Mouse (Mus musculus) embryonic facial prominence, embryonic 11.5 days (tissue): ENCODE data around the gene Relb. TPM values are rescaled to one million over a fixed set of nuclear protein-coding genes. Genes with fewer than 3 reads are reported as not detected.

Experiments used
- ATAC-seq: fragments of 200-750 bp; cut with Nextera tagmentation; replicated peaks from 2 replicates; pipeline ENCODE4 v1.8.0; 2017; ENCODE audit warnings: low read depth; ENCODE audit not compliant: insufficient number of reproducible peaks, low FRiP score, low TSS enrichment
- DNase-seq: peaks from one replicate; pipeline ENCODE4 v3.0.0-alpha.2; 2015; ENCODE audit warnings: low spot score
- H3K27ac ChIP-seq: fragments of 300-500 bp; sonication (generic); replicated peaks from 2 replicates; pipeline ENCODE4 v1.5.1; 2014; ENCODE audit warnings: mild to moderate bottlenecking, low read depth, low read length, control low read depth
- H3K27me3 ChIP-seq: fragments of 300-500 bp; sonication (generic); 2 replicates; pipeline ENCODE4 v1.6.1; 2014; ENCODE audit warnings: mild to moderate bottlenecking, low read length, moderate library complexity, mixed read lengths; ENCODE audit not compliant: control insufficient read depth, insufficient read depth
- H3K36me3 ChIP-seq: fragments of 300-500 bp; sonication (generic); replicated peaks from 2 replicates; pipeline ENCODE4 v1.6.1; 2014; ENCODE audit warnings: low read depth, mild to moderate bottlenecking, low read length, moderate library complexity, mixed read lengths; ENCODE audit not compliant: control insufficient read depth, insufficient read depth
- H3K4me1 ChIP-seq: fragments of 300-500 bp; sonication (generic); 2 replicates; pipeline ENCODE4 v1.6.1; 2014; ENCODE audit warnings: low read length, mixed read lengths; ENCODE audit not compliant: control insufficient read depth, insufficient read depth
- H3K4me2 ChIP-seq: fragments of 300-500 bp; sonication (generic); 2 replicates; pipeline ENCODE4 v1.6.1; 2014; ENCODE audit warnings: low read depth, mild to moderate bottlenecking, control low read depth, low read length, moderate library complexity
- H3K4me3 ChIP-seq: fragments of 300-500 bp; sonication (generic); 2 replicates; pipeline ENCODE4 v1.5.1; 2014; ENCODE audit warnings: low read depth, low read length, control low read depth
- H3K9ac ChIP-seq: fragments of 300-500 bp; sonication (generic); replicated peaks from 2 replicates; pipeline ENCODE4 v1.6.1; 2014; ENCODE audit warnings: mild to moderate bottlenecking, control low read depth, low read length
- H3K9me3 ChIP-seq: fragments of 300-500 bp; sonication (generic); replicated peaks from 2 replicates; pipeline ENCODE4 v1.6.1; 2016; ENCODE audit warnings: mild to moderate bottlenecking, low read length, inconsistent platforms, mixed read lengths; ENCODE audit not compliant: control insufficient read depth
- WGBS: fragments of 180-500 bp; shearing (Covaris S2); extraction: QIAGEN DNeasy Blood & Tissue Kit; methylation state at CpG from one replicate; pipeline ENCODE4 v1.1.7; 2014; 5-methylcytosine and 5-hydroxymethylcytosine counted together
- polyA plus RNA-seq: library from polyadenylated mRNA; unstranded; fragments of >200 nt; fragmentation: Nextera tagmentation; extraction: Ambion mirVana; gene quantifications from 2 replicates; pipeline ENCODE4 v1.2.1, GENCODE M21; 2014

Relb gene
- polyA plus RNA-seq, 1 experiment from 2014 or later: 4.3 TPM

DNA sequence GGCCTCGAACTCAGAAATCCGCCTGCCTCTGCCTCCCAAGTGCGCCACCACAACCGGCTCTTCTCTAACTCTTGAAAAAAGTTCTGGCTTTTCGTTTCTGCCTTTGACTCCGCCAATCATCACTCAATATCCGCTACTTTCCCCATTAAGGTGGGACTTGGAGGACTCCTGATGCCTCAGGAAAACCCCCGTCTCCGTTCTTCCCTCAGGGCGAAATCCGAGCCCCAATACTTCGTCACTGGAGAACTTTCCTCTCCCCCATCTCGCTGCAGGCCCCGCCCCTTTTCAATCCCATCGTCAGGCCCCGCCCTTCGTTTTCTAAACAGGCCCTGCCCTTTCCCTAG lies 1.1 kb downstream of the Relb start:
- 15% methylated on average over 17 of the region's 17 CpGs for WGBS

DNA sequence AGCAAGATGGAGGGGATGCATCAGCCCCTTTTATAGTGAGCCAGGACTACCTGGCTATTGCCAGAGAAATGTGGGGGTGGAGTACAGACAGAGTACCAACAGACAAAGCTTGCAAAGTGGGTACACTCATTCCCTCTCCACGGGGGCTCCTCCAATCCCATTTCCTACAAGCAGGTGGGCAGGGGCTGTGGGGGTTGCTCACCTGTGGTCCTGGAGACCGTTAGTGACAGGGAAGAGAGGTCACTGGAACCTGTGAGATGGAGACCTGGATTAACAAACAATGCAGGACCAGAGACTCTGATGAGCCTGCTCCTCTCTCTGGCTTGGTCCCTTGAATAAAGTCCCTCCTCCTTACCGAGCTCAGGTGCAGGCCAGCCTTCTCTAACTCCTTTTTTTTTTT lies 1.5 kb downstream of the Relb start:
- no peaks in the 10 kb centered on the region for H3K36me3 ChIP-seq
- H3K27me3 ChIP-seq: no peaks in the 10 kb centered on the region
- H3K9ac ChIP-seq: no peak overlapping the region
- H3K4me3 ChIP-seq: no peak overlapping the region
- ATAC-seq (no peak), DNase-seq (no peak)
- no peak overlapping the region for H3K4me2 ChIP-seq
- H3K9me3 ChIP-seq: no peaks in the 10 kb centered on the region
- H3K27ac ChIP-seq: no peak overlapping the region
- 62% methylated on average over 3 of the region's 3 CpGs for WGBS
- no peaks in the 10 kb centered on the region for H3K4me1 ChIP-seq

More for the DNA sequence above, 1.1 kb downstream of the Relb start:
- H3K9me3 ChIP-seq: no peaks in the 10 kb centered on the region
- H3K4me1 ChIP-seq: no peaks in the 10 kb centered on the region
- peak overlapping the region; percentile 72 for H3K4me3 ChIP-seq
- peak overlapping the region; percentile 94 for H3K4me2 ChIP-seq
- no peaks in the 10 kb centered on the region for H3K27me3 ChIP-seq
- 0 out of 2 replicates have a peak overlapping the region, but pooled peaks have one; percentile 4 for H3K27ac ChIP-seq
- no peak for ATAC-seq
- no peak overlapping the region for H3K9ac ChIP-seq
- H3K36me3 ChIP-seq: no peaks in the 10 kb centered on the region
- no peak for DNase-seq

DNA sequence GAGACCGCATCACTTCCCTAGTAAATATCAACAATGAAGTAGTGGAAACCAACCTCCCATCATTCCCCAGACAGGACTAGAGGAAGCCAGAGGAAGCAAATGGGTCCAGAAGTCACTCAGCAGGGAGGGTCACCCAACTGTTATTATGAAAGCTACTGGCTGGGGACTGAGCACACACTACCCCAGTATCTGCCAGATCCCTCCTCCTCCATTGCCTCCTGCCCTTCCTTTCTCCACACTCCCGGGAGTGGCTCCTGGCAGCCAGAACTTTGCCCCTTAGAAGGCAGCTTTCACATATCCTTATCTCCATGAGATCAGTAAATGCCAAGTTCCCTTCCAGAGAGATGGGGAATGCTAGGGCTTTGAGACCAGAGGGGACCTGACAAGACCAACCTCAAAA lies 5.8 kb downstream of the Relb start:
- no peaks in the 10 kb centered on the region for H3K4me1 ChIP-seq
- WGBS: 50% methylated on average over 2 of the region's 2 CpGs
- no peak for ATAC-seq
- no peak overlapping the region for H3K4me3 ChIP-seq
- H3K9ac ChIP-seq: no peak overlapping the region
- H3K9me3 ChIP-seq: no peaks in the 10 kb centered on the region
- no peaks in the 10 kb centered on the region for H3K27me3 ChIP-seq
- H3K36me3 ChIP-seq: no peaks in the 10 kb centered on the region
- no peak for DNase-seq
- H3K4me2 ChIP-seq: no peak overlapping the region
- no peak overlapping the region for H3K27ac ChIP-seq

DNA sequence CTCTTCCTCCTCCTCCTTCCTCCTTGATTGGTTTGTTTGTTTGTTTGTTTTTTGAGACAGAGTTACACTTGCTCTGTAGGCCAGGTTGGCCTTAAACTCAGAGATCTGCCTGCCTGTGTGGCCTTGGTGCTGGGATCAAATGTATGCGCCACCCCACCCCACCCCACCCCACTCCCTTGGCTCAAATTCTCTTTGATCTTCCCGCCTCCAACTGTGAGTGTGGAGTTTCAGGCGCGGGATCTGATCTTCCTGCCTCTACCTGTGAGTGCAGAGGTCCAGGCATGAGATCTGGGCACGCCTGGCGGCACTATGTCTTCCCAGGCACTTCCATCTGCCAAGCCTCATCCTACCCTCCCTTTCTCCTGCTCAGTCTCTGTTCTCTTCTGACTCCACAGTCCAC lies 7.0 kb downstream of the Relb start:
- no peak overlapping the region for H3K9ac ChIP-seq
- H3K4me1 ChIP-seq: no peaks in the 10 kb centered on the region
- no peak for DNase-seq
- H3K4me2 ChIP-seq: no peak overlapping the region
- WGBS: 49% methylated on average over 6 of the region's 6 CpGs
- no peaks in the 10 kb centered on the region for H3K9me3 ChIP-seq
- no peaks in the 10 kb centered on the region for H3K27me3 ChIP-seq
- no peaks in the 10 kb centered on the region for H3K36me3 ChIP-seq
- H3K4me3 ChIP-seq: no peak overlapping the region
- no peak overlapping the region for H3K27ac ChIP-seq
- no peak for ATAC-seq

DNA sequence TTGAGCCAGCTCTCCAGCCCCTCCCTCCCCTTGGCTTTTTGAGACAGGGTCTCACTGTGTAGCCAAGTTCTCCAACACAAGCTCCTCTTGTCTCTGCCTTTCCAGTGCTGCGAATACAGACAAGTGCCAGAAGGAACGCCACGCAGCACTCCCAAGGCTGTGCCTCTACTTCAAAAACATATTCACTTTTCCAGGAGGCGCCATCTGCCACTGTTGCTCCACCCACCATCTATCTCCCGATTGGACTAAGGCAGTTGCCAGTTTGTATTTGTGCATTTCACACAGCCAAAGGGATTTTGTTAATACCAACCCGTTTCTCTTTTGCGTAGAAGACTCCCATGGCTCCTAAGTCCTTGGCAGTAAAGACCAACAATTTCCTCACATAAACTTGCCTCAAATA lies 8.4 kb downstream of the Relb start:
- H3K9ac ChIP-seq: no peak overlapping the region
- DNase-seq: no peak
- H3K4me3 ChIP-seq: no peak overlapping the region
- no peaks in the 10 kb centered on the region for H3K9me3 ChIP-seq
- no peak overlapping the region for H3K4me2 ChIP-seq
- no peak for ATAC-seq
- no peaks in the 10 kb centered on the region for H3K27me3 ChIP-seq
- H3K27ac ChIP-seq: no peak overlapping the region
- WGBS: 90% methylated on average over 7 of the region's 7 CpGs
- no peaks in the 10 kb centered on the region for H3K4me1 ChIP-seq
- H3K36me3 ChIP-seq: no peaks in the 10 kb centered on the region

DNA sequence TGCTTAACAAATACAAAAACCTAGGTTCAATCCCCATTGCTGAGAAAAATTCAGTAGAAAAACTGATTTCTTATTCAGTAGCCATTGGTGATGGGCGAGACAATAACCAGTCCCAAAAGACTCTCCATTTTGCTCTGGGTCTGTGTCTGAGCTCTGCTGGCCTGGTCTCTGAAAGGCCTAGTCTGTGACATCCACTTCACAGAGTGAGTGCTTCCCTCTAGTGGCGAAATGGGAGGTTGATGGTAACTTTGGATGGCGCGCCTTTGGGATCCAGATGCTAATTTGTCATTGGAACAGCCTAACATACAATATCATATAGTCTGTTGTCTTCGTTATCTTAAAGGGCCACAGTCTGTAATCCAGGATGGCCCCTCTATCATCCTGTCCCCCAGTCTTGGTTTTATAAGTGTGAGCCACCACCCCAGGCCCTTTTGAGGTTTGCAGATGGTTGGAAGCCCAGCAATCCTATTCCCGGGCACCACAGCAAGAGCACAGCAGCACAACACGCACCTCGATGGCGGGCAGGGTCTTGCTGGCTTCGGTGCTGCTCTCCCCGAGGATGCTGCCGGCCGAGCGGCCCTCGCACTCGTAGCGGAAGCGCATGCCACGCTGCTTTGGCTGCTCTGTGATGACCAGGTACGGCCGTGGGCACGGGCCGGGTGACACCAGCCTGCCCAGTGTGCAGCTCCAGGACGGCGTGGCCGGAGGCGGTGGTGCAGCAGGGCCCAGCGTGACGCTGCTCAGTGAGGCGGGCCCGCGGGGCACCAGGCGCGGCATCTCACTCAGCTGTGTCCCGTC lies 10.0 kb downstream of the Relb start:
- WGBS: 5% methylated on average over 35 of the region's 35 CpGs
- Histone ChIP-seq H3K9me3 (no peaks in the 10 kb centered on the region), H3K27ac (no peak overlapping the region)

DNA sequence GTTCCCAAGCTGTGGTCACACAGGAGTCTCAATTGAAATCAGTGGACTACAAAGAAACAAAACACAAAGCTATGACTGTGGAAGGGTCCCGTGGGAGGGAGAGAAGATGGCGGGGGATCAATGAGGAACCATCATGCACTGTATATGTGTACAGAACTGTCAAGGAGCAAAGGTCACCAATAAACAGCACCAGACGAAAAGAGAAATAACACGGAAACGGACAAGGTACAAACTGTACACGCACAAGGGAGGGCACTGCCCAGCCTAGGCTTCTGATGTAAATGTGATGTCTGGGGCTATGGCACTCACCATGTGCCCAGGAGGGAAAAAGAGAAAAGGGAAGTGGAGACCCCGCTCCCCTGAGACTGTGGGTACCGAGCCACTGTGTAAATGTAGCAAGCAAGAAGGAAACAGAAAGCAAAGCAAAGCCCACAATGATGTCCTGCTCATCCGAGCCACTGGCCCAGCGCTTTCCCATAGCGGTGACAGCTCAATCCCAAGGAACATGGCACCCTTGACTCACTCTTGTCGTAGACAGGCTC lies 14.1 kb downstream of the Relb start:
- 87% methylated on average over 12 of the region's 12 CpGs for WGBS
- DNase-seq (no peak), ATAC-seq (no peak)
- Histone ChIP-seq H3K4me2 (no peak overlapping the region), H3K36me3 (no peaks in the 10 kb centered on the region), H3K27me3 (no peaks in the 10 kb centered on the region), H3K27ac (no peak overlapping the region), H3K9me3 (no peaks in the 10 kb centered on the region), H3K9ac (no peak overlapping the region), H3K4me1 (no peaks in the 10 kb centered on the region), H3K4me3 (no peak overlapping the region)

More for the DNA sequence above, 10.0 kb downstream of the Relb start:
- H3K36me3 ChIP-seq: no peaks in the 10 kb centered on the region
- H3K4me2 ChIP-seq: peak overlapping the region; percentile 44
- H3K9ac ChIP-seq: peak overlapping the region; percentile 47
- H3K4me1 ChIP-seq: no peaks in the 10 kb centered on the region
- DNase-seq (peak; percentile 95), ATAC-seq (peak; percentile 57; the same call in 1 of the 2 replicates)
- no peaks in the 10 kb centered on the region for H3K27me3 ChIP-seq
- peak overlapping the region; percentile 25 for H3K4me3 ChIP-seq

DNA sequence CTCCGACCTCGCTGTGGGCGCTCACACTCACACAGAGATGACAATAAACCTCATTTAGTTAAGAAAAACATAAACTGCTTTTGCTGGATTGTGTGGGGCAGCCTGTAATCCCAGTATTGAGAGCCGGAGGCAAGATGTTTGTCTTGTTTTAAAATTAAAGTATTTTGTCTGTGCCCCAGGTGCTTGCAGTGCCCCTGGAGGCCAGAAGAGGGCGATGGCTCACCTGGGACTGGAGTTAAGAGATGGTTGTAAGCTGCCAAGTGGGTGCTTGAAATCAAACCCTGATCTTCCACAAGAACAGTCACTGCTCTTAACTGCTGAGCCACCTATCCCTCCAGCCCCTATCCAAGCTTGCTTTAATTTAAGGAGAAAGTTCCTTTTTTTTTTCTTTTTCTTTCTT lies 18.3 kb downstream of the Relb start:
- ATAC-seq (no peak), DNase-seq (no peak)
- H3K4me1 ChIP-seq: no peaks in the 10 kb centered on the region
- no peaks in the 10 kb centered on the region for H3K27me3 ChIP-seq
- 80% methylated on average over 5 of the region's 5 CpGs for WGBS
- H3K4me3 ChIP-seq: no peak overlapping the region
- H3K9me3 ChIP-seq: no peaks in the 10 kb centered on the region
- H3K9ac ChIP-seq: no peak overlapping the region
- no peak overlapping the region for H3K4me2 ChIP-seq
- H3K27ac ChIP-seq: no peak overlapping the region
- no peaks in the 10 kb centered on the region for H3K36me3 ChIP-seq
